In genomic region chr3:137864124-137864987, GRCm38 (mm10) we compare ENCODE assay signal across 8 mouse cellular contexts. TPM values are rescaled to one million over a fixed set of nuclear protein-coding genes. Genes with fewer than 3 reads are reported as not detected.
DNase-seq lines count a peak whose midpoint lies in the region; ATAC-seq and TF ChIP-seq lines count a peak whose summit lies in the region.

Gene H2afz, plus strand, starts transcription at chr3:137864487.

- 1% methylated on average over 96 of the region's 115 CpGs for WGBS in forebrain, embryonic 10.5 days
- under 1% methylated on average over 104 of the region's 115 CpGs for WGBS in heart, embryonic 15.5 days
- under 1% methylated on average over 94 of the region's 115 CpGs for WGBS in liver, embryonic 14.5 days (ENCODE audit: insufficient replicate concordance)
- WGBS in neural tube, embryonic 11.5 days, result under 1% methylated on average over 49 of the region's 115 CpGs
- under 1% methylated on average over 71 of the region's 115 CpGs for WGBS in stomach, postnatal 0 days

- H3K9me3 ChIP-seq in forebrain, embryonic 10.5 days, result no peaks in the 10 kb centered on the region
- H3K9me3 ChIP-seq in heart, embryonic 15.5 days (replicated peaks), result no peaks in the 10 kb centered on the region
- no peaks in the 10 kb centered on the region for H3K9me3 ChIP-seq in liver, embryonic 14.5 days (ENCODE audit: control insufficient read depth, low read length)
- no peaks in the 10 kb centered on the region for H3K9me3 ChIP-seq in neural tube, embryonic 11.5 days (ENCODE audit: control insufficient read depth, low read length)
- no peaks in the 10 kb centered on the region for H3K9me3 ChIP-seq in stomach, postnatal 0 days (ENCODE audit: control insufficient read depth, low read length)

- H3K4me1 ChIP-seq in forebrain, embryonic 10.5 days, result peaks cover 37% of the 10 kb centered on the region
- peaks cover 31% of the 10 kb centered on the region for H3K4me1 ChIP-seq in heart, embryonic 15.5 days (replicated peaks)
- peaks cover 20 to 22% of the 10 kb centered on the region in 2 experiments for H3K4me1 ChIP-seq in liver, embryonic 14.5 days (replicated peaks; ENCODE audit: control insufficient read depth in 2 of 2, insufficient read depth in 2 of 2, low read length in 1 of 2)
- peaks cover 6% of the 10 kb centered on the region; the same call in 1 of the 2 replicates for H3K4me1 ChIP-seq in neural tube, embryonic 11.5 days (ENCODE audit: control insufficient read depth, insufficient read depth, low read length)
- no peaks in the 10 kb centered on the region; the same call in 1 of the 2 replicates for H3K4me1 ChIP-seq in stomach, postnatal 0 days (replicated peaks; ENCODE audit: control insufficient read depth, insufficient read depth)

- TF ChIP-seq EP300 in liver, embryonic 14.5 days (IDR thresholded peaks at IDR 0.05; ENCODE audit: low read depth), result peak; percentile 21; the same call in 1 of the 2 replicates
- TF ChIP-seq EP300 in stomach, postnatal 0 days (optimal IDR thresholded peaks at IDR 0.05), result no peak

- H3K27me3 ChIP-seq in forebrain, embryonic 10.5 days (ENCODE audit: poor library complexity, severe bottlenecking), result no peaks in the 10 kb centered on the region
- H3K27me3 ChIP-seq in heart, embryonic 15.5 days, result no peaks in the 10 kb centered on the region
- no peaks in the 10 kb centered on the region for H3K27me3 ChIP-seq in liver, embryonic 14.5 days (ENCODE audit: control insufficient read depth, insufficient read depth, low read length)
- H3K27me3 ChIP-seq in neural tube, embryonic 11.5 days (ENCODE audit: control insufficient read depth, insufficient read depth, low read length), result no peaks in the 10 kb centered on the region
- no peaks in the 10 kb centered on the region for H3K27me3 ChIP-seq in stomach, postnatal 0 days (ENCODE audit: control insufficient read depth, insufficient read depth, low read length)

- ATAC-seq in CD4-positive, CD25-positive, alpha-beta regulatory T cell, adult 4 months, result peak; percentile 74
- ATAC-seq in heart, embryonic 15.5 days (replicated peaks; ENCODE audit: insufficient number of reproducible peaks, insufficient read depth, low FRiP score, low read depth), result peak; percentile 93
- peak; percentile 87 for ATAC-seq in liver, embryonic 14.5 days (ENCODE audit: insufficient read depth)
- peak; percentile 93 for ATAC-seq in neural tube, embryonic 11.5 days (ENCODE audit: insufficient read depth, low FRiP score, low TSS enrichment)
- ATAC-seq in stomach, postnatal 0 days (ENCODE audit: low FRiP score, low TSS enrichment), result peak; percentile 95

- H3K4me2 ChIP-seq in heart, embryonic 15.5 days, result peak within 1 kb of the TSS; percentile 77
- peak within 1 kb of the TSS; percentile 82 for H3K4me2 ChIP-seq in liver, embryonic 14.5 days (ENCODE audit: low read depth)
- H3K4me2 ChIP-seq in neural tube, embryonic 11.5 days (ENCODE audit: low read depth), result peak within 1 kb of the TSS; percentile 48
- H3K4me2 ChIP-seq in stomach, postnatal 0 days (replicated peaks; ENCODE audit: low read depth), result peak within 1 kb of the TSS; percentile 71

- H3K36me3 ChIP-seq in forebrain, embryonic 10.5 days (replicated peaks), result peaks cover 14% of the 10 kb centered on the region
- peaks cover 4% of the 10 kb centered on the region; the same call in 1 of the 2 replicates for H3K36me3 ChIP-seq in heart, embryonic 15.5 days
- H3K36me3 ChIP-seq in liver, embryonic 14.5 days (replicated peaks; ENCODE audit: control insufficient read depth, insufficient read depth, low read depth), result peaks cover 13% of the 10 kb centered on the region
- no peaks in the 10 kb centered on the region for H3K36me3 ChIP-seq in neural tube, embryonic 11.5 days (ENCODE audit: control insufficient read depth, insufficient read depth, low read length)
- H3K36me3 ChIP-seq in stomach, postnatal 0 days (ENCODE audit: control insufficient read depth, insufficient read depth, low read length), result no peaks in the 10 kb centered on the region

- peak within 1 kb of the TSS; percentile 92 for H3K9ac ChIP-seq in heart, embryonic 15.5 days
- peak within 1 kb of the TSS; percentile 100 for H3K9ac ChIP-seq in liver, embryonic 14.5 days (replicated peaks)
- H3K9ac ChIP-seq in neural tube, embryonic 11.5 days (ENCODE audit: low read length), result peak within 1 kb of the TSS; percentile 95
- peak within 1 kb of the TSS; percentile 95 for H3K9ac ChIP-seq in stomach, postnatal 0 days (ENCODE audit: low read length)

- peak within 1 kb of the TSS; percentile 100 for H3K27ac ChIP-seq in forebrain, embryonic 10.5 days
- H3K27ac ChIP-seq in heart, embryonic 15.5 days, result peak within 1 kb of the TSS; percentile 96
- H3K27ac ChIP-seq in liver, embryonic 14.5 days, result peak within 1 kb of the TSS; percentile 95
- peak within 1 kb of the TSS; percentile 99 for H3K27ac ChIP-seq in neural tube, embryonic 11.5 days (ENCODE audit: low read depth, low read length)
- peak within 1 kb of the TSS; percentile 97 for H3K27ac ChIP-seq in stomach, postnatal 0 days (replicated peaks)

- peak within 1 kb of the TSS; percentile 83 for H3K4me3 ChIP-seq in forebrain, embryonic 10.5 days
- peak within 1 kb of the TSS; percentile 85 for H3K4me3 ChIP-seq in heart, embryonic 15.5 days
- H3K4me3 ChIP-seq in liver, embryonic 14.5 days (ENCODE audit: insufficient read depth in 1 of 2, low read depth in 2 of 2, low read length in 2 of 2), result peak within 1 kb of the TSS; percentile 82 to 93
- peak within 1 kb of the TSS; percentile 88 for H3K4me3 ChIP-seq in neural tube, embryonic 11.5 days (ENCODE audit: low read depth, low read length)
- peak within 1 kb of the TSS; percentile 84 for H3K4me3 ChIP-seq in stomach, postnatal 0 days (ENCODE audit: low read depth, low read length)

- 0 out of 2 replicates have a peak, but pooled peaks have one; percentile 45 for TF ChIP-seq CTCF in liver, embryonic 14.5 days (IDR thresholded peaks at IDR 0.05; ENCODE audit: low read depth)
- peak; percentile 35 for TF ChIP-seq CTCF in stomach, postnatal 0 days (IDR thresholded peaks at IDR 0.05; ENCODE audit: low read depth)

- peak; percentile 94 for DNase-seq in c-Kit-negative CD71-positive TER-119-positive erythroid progenitor cells, embryonic 14.5 days (ENCODE audit: low read depth, low spot score)
- DNase-seq in forebrain, embryonic 10.5 days (ENCODE audit: extremely low spot score, low spot score), result peak; percentile 98
- DNase-seq in kidney, postnatal 25 days, result peak; percentile 98 to 99
- peak; percentile 96 to 97 (median 97) for DNase-seq in liver, embryonic 14.5 days (ENCODE audit: low read depth in 3 of 3, low spot score in 3 of 3)
- peak; percentile 99 for DNase-seq in neural tube, embryonic 11.5 days (ENCODE audit: low spot score)
- DNase-seq in stomach, postnatal 0 days (ENCODE audit: low spot score), result peak; percentile 99

RNA-seq across cellular contexts. Expression of gene H2afz, which starts in this region (rescaled TPM):
- 1,000 to 10,000 TPM; 1,486 to 1,582 TPM for polyA plus RNA-seq in CD4-positive, CD25-positive, alpha-beta regulatory T cell, adult 4 months (2017; shearing (Covaris generic))
- polyA plus RNA-seq in forebrain, embryonic 10.5 days (2016; fragmentation: Nextera tagmentation; extraction: Ambion mirVana), result 3,633 and 3,684 TPM in 2 replicates
- polyA plus RNA-seq in heart, embryonic 15.5 days (2015; fragmentation: Nextera tagmentation; extraction: Ambion mirVana), result 920 and 981 TPM in 2 replicates
- polyA plus RNA-seq in liver, embryonic 14.5 days (2012; rRNA removed), result 539 and 784 TPM in 2 replicates
- polyA plus RNA-seq in liver, embryonic 14.5 days (2014; fragmentation: Nextera tagmentation; extraction: Ambion mirVana), result 1,242 and 1,265 TPM in 2 replicates
- 2,454 and 2,599 TPM in 2 replicates for polyA plus RNA-seq in neural tube, embryonic 11.5 days (2014; fragmentation: Nextera tagmentation; extraction: Ambion mirVana)
- polyA plus RNA-seq in stomach, postnatal 0 days (2015; fragmentation: Nextera tagmentation; extraction: Ambion mirVana), result 779 and 844 TPM in 2 replicates

Comparison
In these comparisons a context has a peak if more than half of its experiments do, and no peak if none do; other contexts are left out.
1. Peak in every context shown above with its lines: DNase-seq, ATAC-seq, H3K4me3 ChIP-seq and H3K27ac ChIP-seq.